Mouse (Mus musculus) G1E (cell line): ENCODE measurements around the gene Parg. TPM values are rescaled to one million over a fixed set of nuclear protein-coding genes. Genes with fewer than 3 reads are reported as not detected.
A peak's percentile ranks its signal among the peaks of the same experiment; 100 is the strongest.

Experiments
- ATAC-seq: 2 replicates; pipeline ENCODE4 v1.8.0; 2016; ENCODE audit warnings: mild to moderate bottlenecking; ENCODE audit not compliant: insufficient number of reproducible peaks, poor library complexity, low FRiP score, severe bottlenecking; ENCODE audit errors: extremely low read depth
- DNase-seq: peaks from one replicate; pipeline ENCODE4 v3.0.0; 2012; ENCODE audit warnings: low spot score
- H3K27me3 ChIP-seq: 2 replicates; pipeline ENCODE4 v1.6.1; 2012; ENCODE audit warnings: mild to moderate bottlenecking, low read length, inconsistent platforms; ENCODE audit not compliant: insufficient read depth
- H3K36me3 ChIP-seq: replicated peaks from 2 replicates; pipeline ENCODE3; 2012; ENCODE audit warnings: mild to moderate bottlenecking, inconsistent platforms
- H3K4me1 ChIP-seq: 2 replicates; pipeline ENCODE4 v1.6.1; 2012; ENCODE audit warnings: low read depth, low read length, inconsistent platforms, mixed read lengths; ENCODE audit not compliant: insufficient read depth
- H3K4me3 ChIP-seq: 2 replicates; pipeline ENCODE4 v1.5.1; 2012; ENCODE audit warnings: low read depth, mild to moderate bottlenecking, inconsistent platforms, low read length, moderate library complexity, mixed read lengths
- H3K9me3 ChIP-seq: replicated peaks from 2 replicates; pipeline ENCODE4 v1.6.1; 2012; ENCODE audit warnings: inconsistent platforms
- CTCF ChIP-seq: IDR thresholded peaks from 2 replicates; pipeline ENCODE4 v1.5.1; 2012; ENCODE audit warnings: low read depth, low read length, inconsistent platforms, mixed read lengths
- GATA1 ChIP-seq: IDR thresholded peaks from 2 replicates; pipeline ENCODE4 v1.6.1; 2012; ENCODE audit warnings: borderline replicate concordance, low read length, inconsistent platforms, mixed read lengths
- GATA2 ChIP-seq: IDR thresholded peaks from 2 replicates; pipeline ENCODE4 v1.6.1; 2012; ENCODE audit warnings: low read depth, low read length, inconsistent platforms, borderline replicate concordance
- POLR2AphosphoS5 ChIP-seq: IDR thresholded peaks from 2 replicates; pipeline ENCODE4 v1.6.1; 2012; ENCODE audit warnings: low read depth, low read length, inconsistent platforms; ENCODE audit not compliant: insufficient replicate concordance
- TAL1 ChIP-seq: conservative IDR thresholded peaks from 2 replicates; pipeline ENCODE4 v1.6.1; 2012; ENCODE audit warnings: low read depth, low read length, inconsistent platforms, mixed read lengths
- polyA plus RNA-seq: library from polyadenylated mRNA; stranded (reverse); fragments of >175 nt; gene quantifications from 2 replicates; pipeline ENCODE4 v1.2.3, GENCODE M21; 2012
- total RNA-seq, 2 experiments: library from RNA; stranded (forward) in 1 of 2; stranded (reverse) in 1 of 2; fragments of 200-1000 nt in 1 of 2; fragments of >200 nt in 1 of 2; fragmentation: Nextera tagmentation in 1 of 2; gene quantifications; 2 replicates each; pipeline ENCODE4 v1.2.3; 2014 to 2017

The Parg gene
- total and polyA plus RNA-seq, 3 experiments: 33.1 to 123 (median 97.6) TPM

DNA sequence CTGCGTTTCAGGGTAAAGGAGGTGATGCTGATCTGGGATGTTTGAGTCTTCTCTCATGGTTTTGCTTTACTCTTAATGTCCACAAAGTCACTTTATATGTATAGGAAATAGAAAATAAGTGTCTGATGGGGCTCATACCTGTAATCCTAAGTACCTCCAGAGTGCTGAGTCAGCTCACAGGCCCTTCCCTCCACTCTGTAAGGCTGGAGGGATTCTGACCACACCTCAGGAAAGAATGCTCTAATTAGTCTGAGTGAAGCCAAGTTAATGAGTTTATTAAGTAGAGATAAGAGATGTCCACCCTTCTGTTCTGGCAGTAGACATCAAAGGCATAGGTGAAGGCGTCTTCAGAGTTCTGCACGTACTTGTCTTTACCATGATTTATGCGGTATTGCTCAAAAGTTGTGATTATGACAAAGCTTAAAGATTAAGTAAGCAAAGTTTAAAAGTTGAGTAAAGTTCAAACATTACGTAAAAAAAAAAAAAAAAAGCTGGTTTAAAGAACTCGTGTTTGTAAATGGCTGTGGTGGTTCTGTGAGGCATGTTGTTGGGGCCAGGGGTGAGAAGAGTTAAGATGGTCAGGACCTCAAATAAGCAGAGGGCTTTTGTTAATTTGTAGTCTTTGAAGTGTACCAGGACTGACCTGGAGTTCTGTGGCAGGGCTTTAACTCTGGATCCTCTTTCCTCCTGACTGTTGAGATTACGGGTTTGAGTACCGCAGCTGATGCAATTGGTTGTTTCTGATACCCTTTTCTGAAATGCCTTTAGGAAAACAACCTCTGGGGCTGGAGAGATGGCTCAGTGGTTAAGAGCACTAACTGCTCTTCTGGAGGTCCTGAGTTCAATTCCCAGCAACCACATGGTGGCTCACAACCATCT lies 37.3 kb upstream of the Parg start:
- no peak for DNase-seq
- H3K36me3 ChIP-seq: peaks cover 18% of the 10 kb centered on the region
- H3K4me3 ChIP-seq: no peak overlapping the region; the same call in 1 of the 2 replicates
- no peaks in the 10 kb centered on the region for H3K27me3 ChIP-seq
- ATAC-seq: no peak
- peaks cover 57% of the 10 kb centered on the region for H3K4me1 ChIP-seq
- TF ChIP-seq POLR2AphosphoS5 (no peak), GATA2 (no peak), GATA1 (no peak), CTCF (no peak), TAL1 (no peak)
- no peaks in the 10 kb centered on the region for H3K9me3 ChIP-seq

DNA sequence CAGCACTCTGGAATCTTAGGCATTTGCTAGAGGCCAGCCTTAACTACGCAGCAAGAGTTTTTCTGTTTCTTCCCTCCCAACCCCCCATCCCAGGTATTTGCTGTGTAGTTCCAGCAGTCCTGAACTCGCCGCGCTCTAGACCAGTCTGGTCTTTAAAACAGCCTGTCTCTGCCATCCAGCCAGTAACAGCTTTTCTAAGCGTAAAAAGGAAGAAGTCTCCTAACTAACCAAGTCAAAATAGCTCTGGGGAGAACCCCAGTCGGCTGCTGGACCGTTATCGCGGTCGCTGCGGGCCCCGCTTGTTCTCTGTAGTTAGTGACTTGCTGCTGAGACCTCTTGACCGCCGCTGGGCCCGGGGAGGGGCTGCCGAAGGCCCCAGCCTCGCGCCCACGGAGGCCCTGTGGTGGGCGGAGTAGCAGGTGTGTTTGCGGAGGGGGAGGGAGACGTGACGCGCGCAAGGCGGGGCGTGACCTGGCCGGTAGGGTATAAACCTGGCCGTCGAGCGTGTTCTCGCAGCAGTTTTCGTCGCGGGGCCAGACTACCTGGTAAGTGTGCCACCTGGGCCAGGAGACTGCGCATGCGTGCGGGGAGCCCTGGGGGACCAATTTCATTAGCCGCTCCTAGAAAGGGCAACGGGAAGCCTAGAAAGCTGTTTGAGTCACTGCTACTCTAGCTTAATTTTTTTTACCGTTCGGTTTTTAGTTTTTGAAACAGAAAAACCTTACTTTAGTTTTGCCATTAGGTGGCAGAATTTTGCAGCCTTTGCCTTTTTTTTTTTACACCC lies 36.3 kb upstream of the Parg start:
- DNase-seq (peak; percentile 48), ATAC-seq (peak; percentile 31)
- no peaks in the 10 kb centered on the region for H3K27me3 ChIP-seq
- peak; percentile 61; the same call in 1 of the 2 replicates for TF ChIP-seq POLR2AphosphoS5
- TF ChIP-seq CTCF: no peak
- H3K9me3 ChIP-seq: no peaks in the 10 kb centered on the region
- peak overlapping the region; percentile 72 for H3K4me3 ChIP-seq
- H3K4me1 ChIP-seq: peaks cover 68% of the 10 kb centered on the region
- H3K36me3 ChIP-seq: peaks cover 28% of the 10 kb centered on the region

DNA sequence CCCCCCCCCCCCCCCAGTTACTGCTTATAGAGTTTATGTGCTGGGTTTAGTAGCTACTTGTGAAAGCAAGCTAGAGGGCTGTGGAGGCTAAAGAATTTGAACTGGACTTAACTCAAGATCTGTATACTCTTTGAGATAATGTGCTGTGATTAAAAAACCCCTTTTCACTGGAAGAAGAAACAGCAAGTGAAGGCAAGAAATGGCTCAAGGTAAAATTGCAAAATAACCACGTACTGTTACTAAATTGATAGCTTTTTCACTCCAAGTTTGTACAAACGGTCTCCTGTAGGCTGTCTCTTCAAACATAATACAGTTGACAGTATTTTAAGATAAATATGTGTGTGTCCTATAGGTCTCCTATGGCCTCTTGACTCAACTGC lies 35.7 kb upstream of the Parg start:
- TF ChIP-seq GATA2 (no peak), TAL1 (no peak), CTCF (no peak), POLR2AphosphoS5 (no peak), GATA1 (no peak)

DNA sequence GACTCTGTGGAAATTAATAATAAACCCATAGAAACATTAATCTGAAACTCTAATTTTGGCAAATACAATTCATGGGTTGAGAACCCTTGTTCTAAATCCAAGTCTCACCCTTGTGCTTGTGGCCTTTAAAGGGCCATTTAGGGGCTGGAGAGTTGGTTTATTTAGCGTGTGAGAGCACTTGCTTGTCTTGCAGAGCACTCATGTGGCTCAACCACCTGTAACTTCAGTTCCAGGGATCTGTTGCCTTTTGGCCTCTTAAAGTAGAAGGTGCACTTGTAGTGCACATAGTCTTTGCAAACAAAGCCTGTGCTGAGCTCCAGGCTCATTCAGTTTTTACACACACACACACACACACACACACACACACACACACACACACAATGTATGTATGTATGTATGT lies 34.9 kb upstream of the Parg start:
- H3K4me1 ChIP-seq: peaks cover 63% of the 10 kb centered on the region
- no peak for TF ChIP-seq CTCF
- TF ChIP-seq POLR2AphosphoS5: no peak
- TF ChIP-seq GATA1: no peak
- TF ChIP-seq GATA2: no peak
- TF ChIP-seq TAL1: no peak
- H3K27me3 ChIP-seq: no peaks in the 10 kb centered on the region
- ATAC-seq: no peak
- H3K9me3 ChIP-seq: no peaks in the 10 kb centered on the region
- DNase-seq: no peak
- H3K4me3 ChIP-seq: peak overlapping the region; percentile 72
- peaks cover 37% of the 10 kb centered on the region for H3K36me3 ChIP-seq

More for the DNA sequence above, 35.7 kb upstream of the Parg start:
- Histone ChIP-seq H3K9me3 (no peaks in the 10 kb centered on the region), H3K4me1 (peaks cover 68% of the 10 kb centered on the region), H3K4me3 (peak overlapping the region; percentile 72), H3K27me3 (no peaks in the 10 kb centered on the region), H3K36me3 (peaks cover 34% of the 10 kb centered on the region)
- DNase-seq (no peak), ATAC-seq (no peak)

DNA sequence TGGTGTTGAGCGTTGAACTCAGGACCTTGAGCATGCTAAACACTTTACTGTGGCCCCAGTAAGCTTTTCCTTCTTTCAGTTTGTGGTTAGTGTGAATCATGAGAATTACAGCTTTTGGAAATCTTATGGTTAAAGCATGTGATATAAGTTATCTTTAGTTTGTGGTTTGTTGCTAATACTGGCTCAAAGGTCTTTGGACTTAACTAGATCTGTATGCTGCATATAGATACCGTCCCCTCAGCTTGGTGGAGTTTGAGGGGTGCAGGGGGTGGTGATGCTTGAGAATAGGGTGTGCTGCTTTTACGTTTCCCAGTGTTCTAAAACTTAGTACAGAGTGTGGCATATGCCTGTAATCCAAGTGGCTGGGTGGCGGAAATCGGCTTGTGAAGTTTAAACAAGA lies 34.4 kb upstream of the Parg start:
- TF ChIP-seq TAL1 (peak; percentile 52), GATA1 (no peak), GATA2 (no peak), CTCF (no peak), POLR2AphosphoS5 (no peak)
- peak overlapping the region; percentile 72 for H3K4me3 ChIP-seq
- ATAC-seq (peak; percentile 72), DNase-seq (no peak)
- H3K9me3 ChIP-seq: no peaks in the 10 kb centered on the region
- H3K4me1 ChIP-seq: peaks cover 59% of the 10 kb centered on the region
- H3K27me3 ChIP-seq: no peaks in the 10 kb centered on the region
- peaks cover 35% of the 10 kb centered on the region for H3K36me3 ChIP-seq

DNA sequence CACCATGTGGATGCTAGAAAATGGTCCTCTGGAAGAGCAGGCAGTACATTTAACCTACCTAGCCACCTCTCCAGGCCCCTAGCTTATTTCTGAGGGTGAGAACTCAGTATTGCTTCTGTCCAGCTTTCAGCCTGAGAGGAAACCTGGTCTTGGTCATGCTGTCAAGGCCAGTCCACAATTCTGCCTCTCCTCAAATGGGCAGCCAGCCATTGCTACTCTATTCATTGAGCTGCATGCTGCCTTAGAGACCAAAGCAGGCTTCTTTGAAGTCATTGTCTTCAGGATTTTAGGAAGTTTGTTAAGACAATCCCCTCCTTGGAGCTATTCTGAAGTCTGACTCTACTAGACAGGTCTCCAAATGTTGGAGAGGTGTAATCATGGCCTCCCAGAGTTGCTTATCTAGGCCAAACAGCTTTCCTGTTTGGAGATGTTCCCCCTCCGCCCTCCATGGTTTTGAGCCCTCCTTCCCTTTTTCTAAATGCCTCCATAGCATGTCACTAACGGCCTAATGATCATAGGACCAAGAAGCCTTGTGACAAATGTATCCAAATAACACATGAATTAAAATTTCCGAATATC lies 33.0 kb upstream of the Parg start:
- peaks cover 55% of the 10 kb centered on the region for H3K4me1 ChIP-seq
- TF ChIP-seq TAL1 (peak; percentile 95), GATA1 (no peak), CTCF (no peak), POLR2AphosphoS5 (no peak), GATA2 (0 out of 2 replicates have a peak, but pooled peaks have one; percentile 15)
- ATAC-seq (peak; percentile 71), DNase-seq (peak; percentile 53)
- no peaks in the 10 kb centered on the region for H3K27me3 ChIP-seq
- peak overlapping the region; percentile 72 for H3K4me3 ChIP-seq
- H3K36me3 ChIP-seq: peaks cover 41% of the 10 kb centered on the region
- no peaks in the 10 kb centered on the region for H3K9me3 ChIP-seq
